Mouse (Mus musculus) ES-Bruce4 (cell line): ENCODE measurements at regions not wholly inside any gene's neighbourhood (a gene's known extent, or its start where the extent isn't known, plus 50 kb on each side); places are given as distances from the start of the nearest gene placed in this dataset.

ENCODE experiments used
- H3K27ac ChIP-seq: 2 replicates; pipeline ENCODE4 v1.5.1; 2012; ENCODE audit warnings: low read length, inconsistent platforms; ENCODE audit not compliant: insufficient read depth
- H3K27me3 ChIP-seq: 2 replicates; pipeline ENCODE4 v1.6.1; 2012; ENCODE audit warnings: mild to moderate bottlenecking, low read length, inconsistent platforms; ENCODE audit not compliant: control insufficient read depth, poor library complexity, insufficient read depth, severe bottlenecking
- H3K36me3 ChIP-seq: 2 replicates; pipeline ENCODE4 v1.6.1; 2012; ENCODE audit warnings: inconsistent platforms, mild to moderate bottlenecking, low read length, moderate library complexity; ENCODE audit not compliant: control insufficient read depth, poor library complexity, insufficient read depth, severe bottlenecking
- H3K4me1 ChIP-seq: one replicate; pipeline ENCODE4 v1.8.1; 2011; ENCODE audit warnings: low read length; ENCODE audit not compliant: control insufficient read depth, insufficient read depth
- H3K4me3 ChIP-seq: 2 replicates; pipeline ENCODE4 v1.5.1; 2011; ENCODE audit warnings: low read depth, mild to moderate bottlenecking, low read length
- H3K9ac ChIP-seq: 2 replicates; pipeline ENCODE4 v1.6.1; 2012; ENCODE audit warnings: low read depth, mild to moderate bottlenecking, inconsistent platforms; ENCODE audit not compliant: poor library complexity, severe bottlenecking
- H3K9me3 ChIP-seq: replicated peaks from 2 replicates; pipeline ENCODE4 v1.6.1; 2012; ENCODE audit warnings: mild to moderate bottlenecking, low read length, inconsistent platforms; ENCODE audit not compliant: control insufficient read depth, poor library complexity, insufficient read depth, severe bottlenecking
- CTCF ChIP-seq: IDR thresholded peaks from one replicate; pipeline ENCODE4 v1.8.1; 2011; ENCODE audit warnings: low read depth, low read length
- EP300 ChIP-seq: IDR thresholded peaks from 2 replicates; pipeline ENCODE4 v1.6.1; 2011; ENCODE audit warnings: low read depth, low read length; ENCODE audit not compliant: insufficient read depth
- POLR2A ChIP-seq: IDR thresholded peaks from one replicate; pipeline ENCODE4 v1.8.1; 2011; ENCODE audit warnings: low read length; ENCODE audit not compliant: insufficient read depth

DNA sequence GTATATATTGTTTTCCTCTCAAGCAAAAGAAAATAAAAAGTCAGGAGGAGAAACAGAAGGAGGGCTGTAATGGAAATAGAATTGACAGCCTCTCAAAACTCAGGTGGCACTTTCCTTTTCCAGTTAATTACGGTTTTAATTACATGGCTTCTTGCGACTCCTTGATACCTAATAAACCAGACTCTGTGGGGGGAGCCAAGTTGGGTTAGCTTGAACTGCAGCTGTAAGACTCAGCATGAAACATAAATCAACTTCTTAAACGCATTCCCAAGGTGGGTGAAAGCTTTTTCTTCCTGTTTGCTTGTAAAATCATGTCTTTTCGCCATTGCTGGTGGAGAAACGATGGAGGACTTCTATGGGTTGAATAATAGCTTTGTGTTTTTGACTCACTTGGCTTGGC lies 304.4 kb downstream of the Meis1 start:
- Histone ChIP-seq H3K9me3 (no peaks in the 10 kb centered on the region), H3K27ac (no peak overlapping the region), H3K4me1 (no peaks in the 10 kb centered on the region), H3K36me3 (no peaks in the 10 kb centered on the region), H3K4me3 (no peak overlapping the region), H3K9ac (no peak overlapping the region), H3K27me3 (no peaks in the 10 kb centered on the region)
- TF ChIP-seq POLR2A (no peak), CTCF (no peak), EP300 (no peak)

DNA sequence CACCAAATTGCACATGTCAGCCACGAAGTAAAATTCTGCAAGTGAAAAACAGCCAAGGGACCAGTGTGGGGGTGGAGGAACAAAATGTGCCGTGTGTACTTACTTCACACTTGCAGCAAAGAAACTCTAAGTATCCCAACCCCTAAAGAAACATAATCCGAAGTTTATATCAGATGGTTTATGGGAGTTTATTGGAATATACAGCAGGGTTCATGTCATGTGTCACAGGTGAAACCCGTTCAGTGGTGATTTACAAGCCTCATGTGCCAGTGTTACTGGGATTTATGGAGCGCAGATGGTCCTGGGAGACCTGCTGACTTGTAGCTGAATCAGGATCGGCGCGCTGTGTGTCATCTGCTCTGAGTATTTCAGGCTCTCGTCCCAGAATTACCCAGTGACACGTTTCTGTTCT lies 306.1 kb downstream of the Meis1 start:
- no peak for TF ChIP-seq CTCF
- no peak for TF ChIP-seq POLR2A
- TF ChIP-seq EP300, result no peak
- no peak overlapping the region for H3K4me3 ChIP-seq
- no peak overlapping the region for H3K27ac ChIP-seq
- no peaks in the 10 kb centered on the region for H3K4me1 ChIP-seq
- no peaks in the 10 kb centered on the region for H3K27me3 ChIP-seq
- H3K36me3 ChIP-seq, result no peaks in the 10 kb centered on the region
- no peaks in the 10 kb centered on the region for H3K9me3 ChIP-seq
- H3K9ac ChIP-seq, result no peak overlapping the region

DNA sequence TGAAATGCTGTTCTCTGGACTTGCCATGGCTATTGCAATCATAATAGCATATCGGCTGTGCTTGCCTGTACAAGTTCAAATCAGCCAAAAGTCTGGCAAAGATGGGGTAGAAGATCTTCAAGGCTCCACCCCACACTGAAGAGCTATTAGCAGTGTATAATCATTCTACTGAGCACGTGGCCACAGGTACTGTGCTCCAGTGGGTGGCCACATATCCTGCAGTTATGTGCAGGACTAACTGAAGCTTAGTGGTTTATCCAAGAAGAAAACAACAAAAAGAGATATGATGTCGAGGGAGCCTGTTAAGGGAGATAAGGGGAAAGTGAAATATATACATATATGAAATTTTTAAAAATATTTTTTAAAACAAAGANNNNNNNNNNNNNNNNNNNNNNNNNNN lies 309.2 kb downstream of the Meis1 start:
- no peaks in the 10 kb centered on the region for H3K36me3 ChIP-seq
- H3K4me3 ChIP-seq, result no peak overlapping the region
- H3K27ac ChIP-seq, result no peak overlapping the region
- no peak overlapping the region for H3K9ac ChIP-seq
- no peaks in the 10 kb centered on the region for H3K9me3 ChIP-seq
- TF ChIP-seq EP300, result no peak
- no peak for TF ChIP-seq CTCF
- TF ChIP-seq POLR2A, result no peak
- no peaks in the 10 kb centered on the region for H3K4me1 ChIP-seq
- H3K27me3 ChIP-seq, result no peaks in the 10 kb centered on the region

- Histone ChIP-seq H3K27ac (no peak overlapping the region), H3K36me3 (no peaks in the 10 kb centered on the region)
Measured at GRCm38 (mm10) chr11:18681593-18681992, 337.2 kb downstream of the Meis1 start.

DNA sequence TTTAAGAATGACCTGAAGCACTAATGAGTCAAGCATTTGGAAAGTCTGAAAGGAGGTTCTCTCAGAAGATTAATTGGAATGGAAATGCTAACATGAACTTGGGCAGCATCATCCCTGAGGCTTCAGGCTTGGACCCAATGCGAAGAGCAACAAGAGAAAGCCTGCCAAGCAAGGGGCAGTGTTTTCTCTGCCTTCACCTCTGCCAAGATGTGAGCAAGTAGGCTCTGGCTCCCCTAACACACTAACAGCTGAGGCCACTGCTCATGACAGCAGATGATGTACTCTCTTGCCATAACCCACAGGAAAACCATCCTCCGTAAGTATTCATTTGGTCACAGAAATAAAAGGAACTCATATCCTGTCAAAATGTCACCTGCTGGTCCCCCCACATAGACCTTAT lies 341.9 kb downstream of the Meis1 start:
- Histone ChIP-seq H3K27ac (no peak overlapping the region), H3K27me3 (no peaks in the 10 kb centered on the region), H3K36me3 (no peaks in the 10 kb centered on the region), H3K9me3 (no peaks in the 10 kb centered on the region), H3K4me1 (no peaks in the 10 kb centered on the region), H3K4me3 (no peak overlapping the region), H3K9ac (no peak overlapping the region)
- TF ChIP-seq EP300 (no peak), POLR2A (no peak), CTCF (no peak)

More at GRCm38 (mm10) chr11:18681593-18681992, 337.2 kb downstream of the Meis1 start:
- TF ChIP-seq POLR2A (no peak), EP300 (no peak), CTCF (no peak)
- H3K9ac ChIP-seq, result no peak overlapping the region
- no peaks in the 10 kb centered on the region for H3K27me3 ChIP-seq
- H3K4me1 ChIP-seq, result no peaks in the 10 kb centered on the region
- H3K4me3 ChIP-seq, result no peak overlapping the region
- H3K9me3 ChIP-seq, result no peaks in the 10 kb centered on the region

GRCm38 (mm10) chr11:18670967-18671366 lies 347.8 kb downstream of the Meis1 start:
- no peaks in the 10 kb centered on the region for H3K4me1 ChIP-seq
- no peak for TF ChIP-seq EP300
- no peak for TF ChIP-seq POLR2A
- no peak for TF ChIP-seq CTCF
- no peaks in the 10 kb centered on the region for H3K9me3 ChIP-seq
- no peak overlapping the region for H3K4me3 ChIP-seq
- no peaks in the 10 kb centered on the region for H3K27me3 ChIP-seq
- H3K27ac ChIP-seq, result no peak overlapping the region
- no peak overlapping the region for H3K9ac ChIP-seq
- H3K36me3 ChIP-seq, result no peaks in the 10 kb centered on the region
